Mouse (Mus musculus) megakaryocyte, embryonic 14.5 days (primary cell): Measurements from ENCODE around the gene Gabrr1. TPM values are rescaled to one million over a fixed set of nuclear protein-coding genes. Genes with fewer than 3 reads are reported as not detected.

Source experiments
- H3K27me3 ChIP-seq: replicated peaks from 2 replicates; pipeline ENCODE3; 2012; ENCODE audit warnings: inconsistent platforms
- H3K36me3 ChIP-seq: replicated peaks from 2 replicates; pipeline ENCODE3; 2012; ENCODE audit warnings: low read length, inconsistent platforms, mixed read lengths
- H3K4me1 ChIP-seq: 2 replicates; pipeline ENCODE4 v1.6.1; 2012; ENCODE audit warnings: inconsistent platforms
- H3K4me3 ChIP-seq: replicated peaks from 2 replicates; pipeline ENCODE3; 2012; ENCODE audit warnings: moderate library complexity, mild to moderate bottlenecking, inconsistent platforms
- H3K9me3 ChIP-seq: 2 replicates; pipeline ENCODE4 v1.6.1; 2012; ENCODE audit warnings: inconsistent platforms
- FLI1 ChIP-seq: IDR thresholded peaks from 2 replicates; pipeline ENCODE4 v1.6.1; 2012; ENCODE audit warnings: low read length, inconsistent platforms, mixed read lengths
- GATA1 ChIP-seq: IDR thresholded peaks from 3 replicates; pipeline ENCODE4 v1.6.1; 2012; ENCODE audit warnings: mixed read lengths, low read length, inconsistent platforms, borderline replicate concordance
- polyA plus RNA-seq: library from polyadenylated mRNA; stranded (reverse); fragments of >175 nt; gene quantifications from 2 replicates; pipeline ENCODE4 v1.2.3, GENCODE M21; 2012; ENCODE audit warnings: low replicate concordance; ENCODE audit not compliant: insufficient read depth

The Gabrr1 gene
- polyA plus RNA-seq, 1 experiment, result not detected

DNA sequence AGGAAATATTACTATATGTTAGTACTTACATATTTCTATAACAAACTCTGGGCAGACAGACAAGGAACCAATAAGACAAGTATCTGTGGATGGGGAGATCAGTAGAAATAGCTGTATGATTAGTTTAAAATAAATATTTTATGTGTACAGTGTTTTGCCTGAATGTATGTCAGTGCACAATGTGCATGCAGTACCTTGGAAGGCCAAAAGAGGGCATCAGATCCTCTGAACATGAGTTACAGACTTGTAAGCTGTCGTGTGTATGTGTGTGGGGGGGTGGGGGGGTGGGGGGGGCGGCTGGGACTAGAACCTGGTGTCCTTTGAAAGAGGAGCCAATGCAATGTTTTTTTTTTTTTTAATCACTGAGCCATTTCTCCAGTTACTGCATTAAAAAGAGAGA, 15.5 kb downstream of the Gabrr1 start:
- H3K9me3 ChIP-seq, result peaks cover 6% of the 10 kb centered on the region; the same call in 1 of the 2 replicates
- H3K4me3 ChIP-seq, result no peak overlapping the region
- no peak for TF ChIP-seq FLI1
- no peak for TF ChIP-seq GATA1
- H3K27me3 ChIP-seq, result peaks cover 47% of the 10 kb centered on the region
- H3K4me1 ChIP-seq, result peaks cover 8% of the 10 kb centered on the region; the same call in 1 of the 2 replicates
- H3K36me3 ChIP-seq, result no peaks in the 10 kb centered on the region

DNA sequence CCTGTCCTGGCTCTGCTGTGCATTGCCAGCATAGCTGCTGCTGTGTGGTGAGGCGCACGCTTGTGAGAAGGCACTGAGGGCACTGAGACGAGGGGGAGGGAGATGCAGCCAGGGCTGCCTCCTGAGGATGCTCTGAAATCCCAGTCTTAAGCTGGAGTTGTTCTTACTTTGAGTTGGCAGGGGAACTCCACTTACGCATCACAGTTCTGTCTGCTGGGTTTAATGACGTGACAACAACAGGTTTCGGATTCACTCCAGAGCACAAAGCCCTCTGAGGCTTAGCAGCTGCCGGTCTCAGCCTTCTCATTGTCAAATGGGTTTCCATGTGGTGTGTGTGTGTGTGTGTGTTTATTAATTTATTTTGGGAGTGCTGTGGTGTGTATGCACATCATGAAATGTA, 16.8 kb downstream of the Gabrr1 start:
- Histone ChIP-seq H3K36me3 (no peaks in the 10 kb centered on the region), H3K27me3 (peaks cover 45% of the 10 kb centered on the region), H3K4me3 (no peak overlapping the region), H3K4me1 (peaks cover 8% of the 10 kb centered on the region; the same call in 1 of the 2 replicates), H3K9me3 (0 out of 2 replicates have a peak, but pooled peaks cover 1% of the 10 kb centered on the region)
- TF ChIP-seq GATA1, result no peak
- no peak for TF ChIP-seq FLI1

DNA sequence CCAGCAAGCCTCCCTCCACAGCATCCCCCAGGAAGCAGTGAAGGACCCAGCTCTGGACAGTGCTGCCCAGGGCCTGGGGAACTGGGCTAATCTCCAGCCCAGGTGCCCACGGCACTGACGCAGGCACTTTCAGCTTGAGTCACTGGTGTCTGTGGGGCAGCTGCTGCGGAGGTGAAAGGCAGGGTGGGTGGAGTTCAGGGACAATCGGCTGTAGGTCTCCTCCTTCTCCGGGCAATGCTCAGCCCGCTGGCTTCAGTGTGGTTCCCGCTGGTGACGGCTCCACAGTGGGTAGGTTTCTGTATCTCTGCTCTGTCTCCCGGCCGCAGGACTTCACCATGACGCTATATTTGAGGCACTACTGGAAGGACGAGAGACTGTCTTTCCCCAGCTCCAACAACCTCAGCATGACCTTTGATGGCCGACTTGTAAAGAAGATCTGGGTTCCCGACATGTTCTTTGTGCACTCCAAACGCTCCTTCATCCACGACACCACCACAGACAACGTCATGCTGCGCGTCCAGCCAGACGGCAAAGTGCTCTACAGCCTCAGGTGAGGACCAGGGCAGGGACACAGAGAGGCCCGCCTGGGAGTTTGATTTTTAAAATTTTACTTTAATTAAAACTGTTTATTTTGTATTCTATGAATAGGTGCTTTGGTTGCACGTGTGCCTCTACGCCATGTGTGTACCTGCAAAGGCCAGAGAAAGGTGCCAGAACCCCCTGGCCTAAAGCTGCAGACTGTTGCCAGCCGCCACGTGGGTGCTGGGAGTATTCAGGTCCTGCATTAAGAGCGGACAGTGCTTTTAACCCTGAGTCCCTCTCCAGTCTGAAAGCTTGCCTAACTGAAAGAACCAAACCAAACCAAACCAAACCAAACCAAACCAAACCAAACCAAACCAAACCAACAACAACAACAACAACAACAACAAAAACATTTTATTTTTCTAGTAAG, 20.0 kb downstream of the Gabrr1 start:
- Histone ChIP-seq H3K9me3 (no peaks in the 10 kb centered on the region), H3K4me3 (no peak overlapping the region), H3K27me3 (peaks cover 21% of the 10 kb centered on the region), H3K36me3 (no peaks in the 10 kb centered on the region), H3K4me1 (no peaks in the 10 kb centered on the region; the same call in 1 of the 2 replicates)
- TF ChIP-seq FLI1, result no peak
- TF ChIP-seq GATA1, result no peak

DNA sequence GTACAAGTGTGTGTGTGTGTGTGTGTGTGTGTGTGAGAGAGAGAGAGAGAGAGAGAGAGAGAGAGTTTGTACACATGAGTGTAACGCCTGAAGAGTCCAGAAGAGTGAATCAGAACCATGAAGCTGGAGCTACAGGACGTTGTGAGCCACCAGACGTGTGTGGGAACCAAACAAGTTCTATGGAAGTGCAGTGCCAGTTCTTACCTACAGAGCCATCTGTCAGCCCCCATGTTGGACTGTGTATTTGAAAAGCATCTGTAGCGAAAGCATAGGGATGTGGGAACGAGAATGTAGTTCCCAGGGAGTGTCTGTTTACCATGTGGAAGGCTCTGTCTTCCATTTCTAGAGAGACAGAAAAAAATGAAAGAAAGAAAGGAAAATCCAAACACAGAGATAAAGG, 51.2 kb downstream of the Gabrr1 start:
- Histone ChIP-seq H3K27me3 (peaks cover 45% of the 10 kb centered on the region), H3K9me3 (no peaks in the 10 kb centered on the region), H3K4me3 (no peak overlapping the region), H3K36me3 (no peaks in the 10 kb centered on the region), H3K4me1 (no peaks in the 10 kb centered on the region)
- TF ChIP-seq GATA1 (no peak), FLI1 (no peak)

DNA sequence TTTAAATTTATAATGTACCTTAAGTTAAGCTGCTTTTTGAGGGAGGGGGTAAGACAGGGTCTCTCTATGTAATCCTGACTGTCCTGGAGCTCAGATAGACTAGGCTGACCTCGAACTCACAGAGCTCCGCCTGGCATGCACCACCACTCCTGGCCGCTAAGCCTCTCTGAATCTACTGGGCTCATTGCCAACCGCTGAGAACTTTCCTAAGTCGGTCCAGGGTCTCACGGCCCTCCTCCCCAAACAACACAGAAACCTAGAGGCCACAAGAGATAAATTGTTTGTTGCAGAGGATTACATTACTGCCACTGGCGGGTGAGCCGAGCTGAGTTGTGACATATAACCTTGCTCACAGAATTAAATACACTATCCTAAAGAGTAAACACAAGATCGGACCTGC, 55.8 kb downstream of the Gabrr1 start:
- Histone ChIP-seq H3K9me3 (peaks cover 18% of the 10 kb centered on the region), H3K4me1 (peaks cover 11% of the 10 kb centered on the region), H3K36me3 (no peaks in the 10 kb centered on the region), H3K4me3 (no peak overlapping the region), H3K27me3 (peaks cover 68% of the 10 kb centered on the region)
- TF ChIP-seq FLI1 (no peak), GATA1 (no peak)

DNA sequence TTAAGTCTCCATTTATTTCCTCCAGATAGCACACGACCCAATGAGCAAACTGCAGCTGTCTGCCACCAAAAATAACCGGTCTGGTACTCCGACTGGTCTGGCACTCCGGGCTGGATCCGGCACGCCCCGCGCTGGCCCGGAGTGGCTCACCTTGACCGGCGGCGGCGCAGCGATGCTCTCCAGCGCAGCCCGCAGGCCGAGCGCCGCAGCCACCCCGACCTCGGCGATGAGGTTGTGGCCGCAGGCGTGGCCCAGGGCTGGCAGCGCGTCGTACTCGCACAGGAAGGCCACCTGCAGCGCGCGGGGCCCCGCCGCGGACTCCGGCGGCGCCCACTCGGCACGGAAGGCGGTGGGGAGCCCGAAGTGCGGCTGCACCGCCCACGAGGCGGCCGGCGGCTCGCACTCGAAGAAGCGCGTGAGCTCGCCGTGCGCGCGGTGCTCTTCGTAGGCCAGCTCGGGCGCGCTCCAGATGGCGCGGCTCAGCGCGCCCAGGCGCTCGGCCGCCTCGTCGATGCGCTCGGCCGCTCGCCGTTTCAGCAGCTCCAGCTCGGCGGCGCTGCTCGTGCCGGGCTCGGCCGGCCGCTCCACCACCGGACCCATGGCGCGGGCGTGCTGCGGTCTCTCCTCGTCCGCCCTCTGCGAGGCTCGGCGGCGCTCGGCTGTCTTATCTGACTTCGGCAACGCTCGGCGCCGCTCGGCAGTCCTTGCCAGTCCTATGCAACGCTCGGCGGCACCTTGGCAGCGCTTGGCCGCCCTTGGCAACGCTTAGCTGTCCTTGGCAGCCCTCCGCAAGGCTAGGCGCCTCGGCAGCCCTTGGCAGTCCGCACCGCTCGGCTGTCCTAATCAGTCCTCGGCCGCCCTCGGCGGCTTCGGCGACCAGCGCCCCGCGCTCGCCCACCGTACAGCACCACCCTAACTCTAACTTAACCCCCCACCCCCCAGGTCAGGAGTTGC, 56.7 kb downstream of the Gabrr1 start:
- peak overlapping the region; percentile 91 for H3K4me3 ChIP-seq
- no peak for TF ChIP-seq GATA1
- no peak for TF ChIP-seq FLI1
- peaks cover 65% of the 10 kb centered on the region for H3K27me3 ChIP-seq
- H3K4me1 ChIP-seq, result peaks cover 11% of the 10 kb centered on the region
- peaks cover 19% of the 10 kb centered on the region for H3K9me3 ChIP-seq
- no peaks in the 10 kb centered on the region for H3K36me3 ChIP-seq

DNA sequence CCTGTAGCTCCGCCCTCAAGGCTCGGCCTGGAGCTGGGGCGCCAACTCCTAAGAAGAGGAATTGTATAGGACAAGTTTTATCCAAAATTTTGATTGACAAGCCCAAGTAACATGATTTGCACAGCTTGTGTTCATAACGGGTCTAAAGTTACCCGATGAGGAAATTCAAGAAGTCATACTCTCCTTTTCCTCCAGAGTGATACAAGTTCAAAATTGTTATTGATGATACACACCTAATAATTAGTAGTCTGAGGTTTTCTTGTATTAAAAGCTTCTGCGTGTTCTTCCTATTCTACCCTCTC, 57.4 kb downstream of the Gabrr1 start, which contains the start of gene Pm20d2:
Pm20d2 (minus strand) TSS at position 3 of the 302 bp plus-strand sequence.
- Histone ChIP-seq H3K9me3 (peaks cover 24% of the 10 kb centered on the region), H3K27me3 (peaks cover 65% of the 10 kb centered on the region), H3K36me3 (no peaks in the 10 kb centered on the region), H3K4me1 (peaks cover 11% of the 10 kb centered on the region), H3K4me3 (peak within 1 kb of the TSS; percentile 91)
- TF ChIP-seq GATA1, result no peak
- no peak for TF ChIP-seq FLI1

DNA sequence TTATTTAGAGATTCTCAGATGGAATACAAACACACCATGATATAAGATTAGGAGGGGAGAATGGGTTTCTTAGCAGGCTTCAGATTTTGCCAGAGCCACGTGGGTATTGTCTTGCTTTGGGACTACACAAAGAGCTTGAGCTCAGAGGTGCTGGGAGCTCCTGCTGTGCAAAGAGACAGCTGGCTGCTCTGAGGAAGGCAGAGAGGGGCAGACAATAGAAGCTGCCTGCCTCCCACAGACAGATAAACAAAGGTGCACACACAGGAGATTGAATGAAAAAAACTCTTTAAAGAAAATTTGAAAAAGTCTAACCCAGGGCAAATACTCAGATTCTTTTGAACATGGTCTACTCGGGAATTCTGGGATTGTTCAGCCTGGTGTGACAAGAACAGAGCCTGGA, 65.8 kb downstream of the Gabrr1 start:
- H3K27me3 ChIP-seq, result peaks cover 7% of the 10 kb centered on the region
- no peaks in the 10 kb centered on the region for H3K4me1 ChIP-seq
- no peak overlapping the region for H3K4me3 ChIP-seq
- peaks cover 19% of the 10 kb centered on the region for H3K9me3 ChIP-seq
- H3K36me3 ChIP-seq, result no peaks in the 10 kb centered on the region
- TF ChIP-seq FLI1 (no peak), GATA1 (no peak)

DNA sequence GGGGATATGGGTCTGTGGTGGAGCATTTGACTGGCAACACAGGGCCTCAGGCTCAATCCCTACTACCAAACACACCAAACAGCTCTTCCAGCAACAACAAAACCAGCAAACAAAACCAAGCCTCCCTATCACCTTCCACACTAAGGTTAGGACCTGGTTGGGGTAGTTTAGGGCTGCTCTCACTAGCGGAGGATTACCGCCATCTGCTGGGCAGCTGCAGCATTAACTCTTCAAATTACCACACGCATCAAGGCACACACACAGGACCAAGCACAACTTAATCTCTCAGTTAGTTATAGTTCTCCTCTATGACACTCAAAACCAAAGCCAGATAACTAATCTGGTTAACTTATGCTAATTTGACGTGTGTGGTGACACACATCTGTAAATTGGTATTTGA, 72.4 kb downstream of the Gabrr1 start:
- peaks cover 9% of the 10 kb centered on the region for H3K4me1 ChIP-seq
- H3K27me3 ChIP-seq, result peaks cover 32% of the 10 kb centered on the region
- TF ChIP-seq GATA1 (no peak), FLI1 (no peak)
- H3K9me3 ChIP-seq, result peaks cover 7% of the 10 kb centered on the region; the same call in 1 of the 2 replicates
- no peak overlapping the region for H3K4me3 ChIP-seq
- no peaks in the 10 kb centered on the region for H3K36me3 ChIP-seq

DNA sequence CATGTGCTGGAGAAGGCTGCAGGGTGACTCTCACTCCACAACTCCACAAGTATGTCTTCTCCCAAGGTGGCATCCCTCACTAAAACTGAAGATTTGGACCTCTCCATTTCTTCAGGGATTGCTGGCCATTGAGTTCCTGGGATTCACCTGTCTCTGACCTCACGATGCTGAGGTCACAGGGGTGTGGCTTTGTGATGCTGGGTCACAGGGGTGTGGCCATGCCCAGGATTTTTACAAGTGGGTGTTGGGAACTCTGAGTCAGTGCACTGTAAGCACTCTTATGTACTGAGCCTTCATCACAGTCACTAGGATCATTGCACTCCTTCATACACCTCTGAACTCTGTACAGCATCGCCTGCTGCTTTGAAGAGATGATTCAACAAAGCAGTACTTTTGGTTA, 75.2 kb downstream of the Gabrr1 start:
- peaks cover 10% of the 10 kb centered on the region for H3K4me1 ChIP-seq
- H3K9me3 ChIP-seq, result peaks cover 14% of the 10 kb centered on the region
- H3K27me3 ChIP-seq, result peaks cover 36% of the 10 kb centered on the region
- no peaks in the 10 kb centered on the region for H3K36me3 ChIP-seq
- TF ChIP-seq FLI1, result no peak
- no peak for TF ChIP-seq GATA1
- no peak overlapping the region for H3K4me3 ChIP-seq
